Mouse (Mus musculus) left cerebral cortex, adult 6 months (tissue): ENCODE measurements around the gene C1rl. TPM values are rescaled to one million over a fixed set of nuclear protein-coding genes. Genes with fewer than 3 reads are reported as not detected.

Experiments
- long read RNA-seq, 2 experiments: library from polyadenylated mRNA; unstranded; transcript quantifications; one replicate each; pipeline ENCODE4 v2.0.0; 2019 to 2020
- polyA plus RNA-seq: library from polyadenylated mRNA; unstranded; fragments of <200 nt; fragmentation: Nextera tagmentation; gene quantifications from 2 replicates; pipeline ENCODE4 v1.2.3, GENCODE M21; 2021

The C1rl gene
- polyA plus RNA-seq = 0.40 and 0.51 TPM in 2 replicates
- long read RNA-seq, experiment 1, partial matches to known transcripts = 0 of 1 reads
- long read RNA-seq, experiment 1, other reads (novel, unspliced or antisense) = 0 of 1 reads
- long read RNA-seq, experiment 2, partial matches to known transcripts = 0 of 3 reads
- long read RNA-seq, experiment 2, other reads (novel, unspliced or antisense) = 3 of 3 reads

DNA sequence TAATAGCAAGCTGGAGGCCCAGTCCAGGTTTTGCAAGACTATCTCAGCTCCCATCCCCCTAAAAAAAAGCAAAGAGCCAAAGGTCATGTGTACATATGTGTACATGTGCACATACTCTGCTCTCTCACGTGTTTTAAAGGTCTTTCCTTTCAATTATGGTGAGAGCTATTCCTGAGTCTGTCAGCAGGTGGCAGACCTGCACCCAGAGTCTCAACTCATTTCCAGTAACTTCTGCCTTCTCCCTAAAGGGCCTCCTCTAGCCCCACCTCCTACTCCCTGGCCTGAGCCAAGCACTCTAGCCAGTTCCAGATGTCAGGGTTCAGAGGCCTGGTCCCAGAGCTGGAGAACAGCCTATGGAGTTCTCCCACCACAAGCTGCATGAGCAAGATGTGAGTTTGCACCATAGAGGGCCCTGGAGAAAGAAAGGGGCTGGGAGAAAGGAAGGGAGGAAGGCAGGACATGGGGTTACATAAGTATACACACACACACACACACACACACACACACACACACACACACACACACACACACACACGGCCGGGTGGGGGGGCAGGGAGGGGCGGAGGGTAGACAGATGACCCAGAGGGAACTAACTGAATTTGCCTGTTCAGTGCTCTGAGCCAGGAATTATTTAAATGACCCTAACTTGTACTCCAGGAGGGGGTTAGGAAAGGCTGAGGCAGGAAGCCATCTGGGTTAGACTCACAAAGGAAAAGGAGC, at the start of gene C1rl:
Gene C1rl, plus strand, starts transcription at position 272 of the 720 bp plus-strand sequence.

DNA sequence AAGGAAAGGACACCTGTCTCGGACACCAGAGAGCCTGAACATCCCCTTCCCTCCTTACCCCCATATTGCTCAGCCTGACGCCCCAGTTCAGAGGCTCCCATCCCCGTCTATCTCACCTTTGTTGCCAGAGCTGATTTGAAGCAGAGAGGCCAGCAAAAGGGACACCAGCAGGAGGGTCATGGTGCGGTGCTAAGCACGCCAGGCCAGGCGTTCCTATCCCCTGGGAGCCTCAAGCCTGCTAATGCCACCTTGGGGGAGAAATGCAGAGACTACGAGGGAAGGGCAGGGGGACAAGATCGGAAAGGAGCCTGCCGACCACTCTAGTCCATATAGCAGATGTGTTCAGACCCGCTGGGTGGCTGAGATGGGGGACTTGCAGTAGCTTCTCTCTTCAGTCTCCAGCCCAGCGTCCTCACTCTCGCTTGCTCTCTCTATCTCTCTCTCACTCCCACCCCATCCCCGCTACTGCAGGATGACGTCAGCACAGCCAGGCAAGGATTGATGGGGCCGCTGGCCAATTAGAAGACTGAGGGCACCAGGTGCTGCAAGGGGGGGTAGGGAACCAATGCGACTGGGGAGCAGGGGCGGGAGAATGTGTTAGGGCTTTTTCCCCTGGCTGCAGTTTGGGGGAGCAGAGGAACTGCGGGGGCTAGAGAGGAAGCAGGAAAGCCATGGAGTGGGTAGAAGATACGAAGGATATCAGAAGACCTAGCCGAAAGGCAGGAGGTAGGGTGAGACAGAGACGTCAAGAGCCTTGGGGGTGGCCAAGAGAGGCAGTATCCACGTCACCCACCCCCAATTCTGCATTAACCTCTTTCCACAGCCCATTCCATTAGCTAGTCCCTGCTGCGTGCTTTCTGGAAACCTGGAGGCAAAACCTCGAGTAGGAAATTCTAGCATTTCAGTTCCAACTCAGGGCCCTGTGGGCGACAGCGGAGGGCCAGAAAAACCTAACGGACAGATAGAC, 28.3 kb upstream of the C1rl start, which contains the start of gene Clstn3:
Gene Clstn3, minus strand, starts transcription at position 490 of the 967 bp plus-strand sequence.

DNA sequence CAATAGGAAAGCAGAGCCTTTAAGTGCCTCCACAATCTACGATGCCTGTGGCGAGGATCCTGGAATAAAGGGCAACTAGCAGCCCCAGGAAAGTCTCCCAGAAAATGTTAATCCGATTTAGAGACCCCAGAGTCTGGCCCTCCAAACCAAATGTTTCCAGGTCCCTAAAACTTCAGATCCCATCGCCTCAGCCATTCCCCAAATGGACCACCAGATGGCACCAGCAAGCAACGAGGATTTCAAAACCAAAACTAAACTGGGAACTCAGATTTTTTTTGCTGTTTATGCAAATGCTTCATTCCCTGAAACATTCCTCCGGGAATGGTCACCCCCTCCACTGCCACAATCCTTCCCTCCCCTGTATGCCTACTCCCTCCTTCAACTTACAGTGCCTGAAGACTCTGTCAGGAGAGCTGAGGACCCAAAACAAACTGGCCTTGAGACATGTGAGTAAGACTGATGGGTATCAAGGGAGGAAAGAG, 19.5 kb downstream of the C1rl start, which contains the start of gene C1ra:
Gene C1ra, plus strand, starts transcription at position 51 of the 482 bp plus-strand sequence.

DNA sequence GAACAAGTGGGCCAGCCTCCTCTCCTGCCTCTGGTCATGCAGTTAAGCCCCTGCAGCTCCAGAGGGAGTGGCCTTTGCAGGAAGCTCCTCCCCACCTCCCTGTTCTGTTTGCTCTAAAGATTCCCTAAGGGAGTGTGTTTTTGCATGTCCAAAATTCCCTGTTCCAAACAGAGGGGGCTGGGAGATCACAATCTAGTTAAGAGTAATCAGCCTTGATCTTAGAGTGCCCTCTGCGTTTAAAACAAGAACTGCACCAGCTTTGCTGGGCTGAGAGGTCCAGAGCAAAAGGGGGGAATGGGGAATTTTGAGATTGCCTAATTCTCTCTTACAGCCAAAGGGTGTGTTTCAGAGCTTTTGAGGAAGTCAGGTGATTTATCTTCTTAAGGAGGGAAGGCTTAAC, 49.4 kb downstream of the C1rl start, which contains the start of gene C1s1:
Gene C1s1, minus strand, starts transcription at position 76 of the 400 bp plus-strand sequence.

Other genes with a start within 250 kb of the C1rl start
- 0.54 and 0.59 TPM in 2 replicates for gene Cd163, start 188.5 kb upstream of the C1rl start, polyA plus RNA-seq
- 19.6 and 21.0 TPM in 2 replicates for gene Pex5, start 78.0 kb upstream of the C1rl start, polyA plus RNA-seq
- 47.8 and 63.4 TPM in 2 replicates for gene Clstn3, start 28.3 kb upstream of the C1rl start, polyA plus RNA-seq
- 2.4 and 2.5 TPM in 2 replicates for gene C1ra, start 19.3 kb downstream of the C1rl start, polyA plus RNA-seq
- gene C1s1, start 49.2 kb downstream of the C1rl start, polyA plus RNA-seq = 0.43 and 0.45 TPM in 2 replicates
- not detected in 2 replicates for gene C1rb, start 77.2 kb downstream of the C1rl start, polyA plus RNA-seq
- not detected in 2 replicates for gene C1s2, start 143.0 kb downstream of the C1rl start, polyA plus RNA-seq
- gene Lpcat3, start 169.9 kb downstream of the C1rl start, polyA plus RNA-seq = 14.8 and 15.8 TPM in 2 replicates
- gene Emg1, start 219.1 kb downstream of the C1rl start, polyA plus RNA-seq = 81.8 and 92.0 TPM in 2 replicates
- 143 and 147 TPM in 2 replicates for gene Phb2, start 219.2 kb downstream of the C1rl start, polyA plus RNA-seq
- gene Ptpn6, start 245.6 kb downstream of the C1rl start, polyA plus RNA-seq = 3.5 and 5.4 TPM in 2 replicates
- 1,134 and 1,230 TPM in 2 replicates for gene Grcc10, start 248.3 kb downstream of the C1rl start, polyA plus RNA-seq